Mouse (Mus musculus) liver, postnatal 0 days (tissue): ENCODE results near the gene Ppp4r3a. TPM values are rescaled to one million over a fixed set of nuclear protein-coding genes. Genes with fewer than 3 reads are reported as not detected.
"Not testable (repeated sequence)": the region's sequence is repeated elsewhere in the genome, so short reads cannot be mapped to it uniquely, and the experiment has no call there.

Experiments used
- ATAC-seq: fragments of 200-750 bp; cut with Nextera tagmentation; 2 replicates; pipeline ENCODE4 v1.8.0; 2017; ENCODE audit warnings: mild to moderate bottlenecking, moderate library complexity
- DNase-seq: peaks from one replicate; pipeline ENCODE4 v3.0.0-alpha.2; 2016
- H3K27ac ChIP-seq: fragments of 300-500 bp; sonication (generic); 2 replicates; pipeline ENCODE4 v1.5.1; 2014; ENCODE audit warnings: antibody characterized with exemption, moderate library complexity, mild to moderate bottlenecking, low read depth
- H3K27me3 ChIP-seq: fragments of 300-500 bp; sonication (generic); 2 replicates; pipeline ENCODE4 v1.6.1; 2014; ENCODE audit warnings: low read length, control low read depth, mixed read lengths; ENCODE audit not compliant: insufficient read depth
- H3K36me3 ChIP-seq: fragments of 300-500 bp; sonication (generic); replicated peaks from 2 replicates; pipeline ENCODE4 v1.6.1; 2014; ENCODE audit warnings: mild to moderate bottlenecking, control low read depth, low read length, moderate library complexity, mixed read lengths; ENCODE audit not compliant: insufficient read depth
- H3K4me1 ChIP-seq: fragments of 300-500 bp; sonication (generic); 2 replicates; pipeline ENCODE4 v1.6.1; 2014; ENCODE audit warnings: antibody characterized with exemption, mild to moderate bottlenecking, control low read depth; ENCODE audit not compliant: insufficient read depth
- H3K4me2 ChIP-seq: fragments of 300-500 bp; sonication (generic); 2 replicates; pipeline ENCODE4 v1.6.1; 2014; ENCODE audit warnings: low read depth, mild to moderate bottlenecking, low read length, moderate library complexity, mixed read lengths
- H3K4me3 ChIP-seq: fragments of 300-500 bp; sonication (generic); 2 replicates; pipeline ENCODE4 v1.5.1; 2014; ENCODE audit warnings: low read depth, low read length
- H3K9ac ChIP-seq: fragments of 300-500 bp; sonication (generic); replicated peaks from 2 replicates; pipeline ENCODE4 v1.6.1; 2014; ENCODE audit warnings: mild to moderate bottlenecking, moderate library complexity
- H3K9me3 ChIP-seq: fragments of 300-500 bp; sonication (generic); 2 replicates; pipeline ENCODE4 v1.6.1; 2016; ENCODE audit warnings: mild to moderate bottlenecking, control low read depth, low read length, mixed read lengths
- CTCF ChIP-seq: sonication (generic); IDR thresholded peaks from 2 replicates; pipeline ENCODE4 v1.5.1; 2016; ENCODE audit warnings: antibody characterized with exemption, low read depth
- EP300 ChIP-seq: IDR thresholded peaks from 2 replicates; pipeline ENCODE4 v1.6.1; 2016; ENCODE audit warnings: antibody characterized with exemption, low read depth, mild to moderate bottlenecking
- WGBS: fragments of 180-500 bp; shearing (Covaris S2); extraction: QIAGEN DNeasy Blood & Tissue Kit; methylation state at CpG from one replicate; pipeline ENCODE4 v1.1.7; 2014; ENCODE audit not compliant: insufficient replicate concordance; 5-methylcytosine and 5-hydroxymethylcytosine counted together
- polyA plus RNA-seq: library from polyadenylated mRNA; unstranded; fragments of >200 nt; fragmentation: Nextera tagmentation; extraction: Ambion mirVana; gene quantifications from 2 replicates; pipeline ENCODE4 v1.2.1, GENCODE M21; 2015

Gene Ppp4r3a
- polyA plus RNA-seq = 14.1 and 15.2 TPM in 2 replicates

DNA sequence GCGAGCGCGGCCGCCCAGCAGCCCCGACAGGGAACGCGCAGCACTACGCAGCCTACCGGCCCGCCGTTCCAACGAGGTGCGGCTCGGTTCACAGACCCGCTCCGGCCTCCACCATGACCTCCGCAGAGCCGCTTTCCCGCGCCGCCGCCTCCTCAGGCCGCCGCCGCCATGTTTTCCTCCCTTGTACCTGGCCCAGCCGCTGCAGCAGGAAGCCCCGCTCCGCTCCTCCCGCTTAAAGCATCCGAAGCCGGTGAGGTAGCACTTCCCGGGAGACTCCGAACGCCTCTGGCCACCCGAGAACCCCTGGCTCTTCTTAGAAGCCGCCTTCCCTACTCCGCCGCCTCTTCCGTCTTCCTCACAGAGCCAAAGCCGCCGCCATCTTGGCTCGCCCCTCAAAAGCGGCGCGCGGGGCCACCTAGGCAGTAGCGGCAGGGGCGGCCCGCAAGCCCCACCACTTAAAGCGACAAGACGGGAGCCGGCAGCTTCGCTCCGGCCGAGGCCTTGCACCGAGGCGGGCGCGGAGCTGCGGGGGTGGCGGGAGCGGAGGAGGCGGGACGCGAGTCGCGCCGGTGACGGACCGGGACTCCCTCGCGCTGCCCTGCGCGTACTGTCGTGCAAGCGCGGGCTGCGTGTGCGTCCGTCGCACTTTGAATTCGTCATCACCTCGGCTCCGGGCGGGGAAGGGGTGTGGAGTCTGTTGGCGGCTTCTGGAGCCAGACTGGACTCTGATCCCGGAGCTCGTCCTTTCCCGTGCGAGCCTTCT is at the start of gene Ppp4r3a:
Ppp4r3a (minus strand) TSS at position 627 of the 763 bp plus-strand sequence.
- peak within 1 kb of the TSS; percentile 82 for H3K4me2 ChIP-seq
- peak within 1 kb of the TSS; percentile 98 for H3K9ac ChIP-seq
- TF ChIP-seq EP300 (no peak), CTCF (no peak)
- peaks cover 9% of the 10 kb centered on the region for H3K36me3 ChIP-seq
- no peaks in the 10 kb centered on the region for H3K9me3 ChIP-seq
- H3K4me3 ChIP-seq = peak within 1 kb of the TSS; percentile 100
- no peaks in the 10 kb centered on the region for H3K27me3 ChIP-seq
- ATAC-seq = peak; percentile 91
- peaks cover 28% of the 10 kb centered on the region for H3K4me1 ChIP-seq
- WGBS = 1% methylated on average over 74 of the region's 90 CpGs
- H3K27ac ChIP-seq = peak within 1 kb of the TSS; percentile 99
- DNase-seq = peak; percentile 98

DNA sequence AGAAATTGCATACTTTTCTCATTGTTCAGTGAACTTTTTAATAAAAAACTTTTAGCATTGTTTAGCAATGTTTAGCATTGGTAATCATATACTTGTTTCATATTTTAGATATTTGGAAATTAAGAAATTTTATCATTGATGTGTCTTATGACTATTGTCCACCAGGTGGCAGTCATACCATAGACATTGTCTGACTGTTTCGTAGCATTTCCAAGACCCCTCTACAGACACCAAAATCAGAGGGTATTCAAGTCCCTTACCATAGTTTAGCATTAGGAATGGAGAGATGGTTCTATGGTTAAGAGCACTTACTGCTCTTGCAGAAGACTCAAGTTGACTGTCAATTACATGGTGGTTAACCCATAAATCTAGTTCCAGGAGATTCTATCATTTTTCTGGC is 39.5 kb upstream of the Ppp4r3a start:
- TF ChIP-seq CTCF = peak; percentile 66
- no peak for TF ChIP-seq EP300
- no peaks in the 10 kb centered on the region for H3K27me3 ChIP-seq
- H3K9ac ChIP-seq = no peak overlapping the region
- H3K4me1 ChIP-seq = no peaks in the 10 kb centered on the region
- no peak overlapping the region for H3K27ac ChIP-seq
- WGBS = 18% methylated on average over 1 of the region's 1 CpGs
- H3K4me2 ChIP-seq = no peak overlapping the region
- DNase-seq (no peak), ATAC-seq (no peak)
- H3K4me3 ChIP-seq = no peak overlapping the region
- no peaks in the 10 kb centered on the region for H3K36me3 ChIP-seq
- H3K9me3 ChIP-seq = no peaks in the 10 kb centered on the region

DNA sequence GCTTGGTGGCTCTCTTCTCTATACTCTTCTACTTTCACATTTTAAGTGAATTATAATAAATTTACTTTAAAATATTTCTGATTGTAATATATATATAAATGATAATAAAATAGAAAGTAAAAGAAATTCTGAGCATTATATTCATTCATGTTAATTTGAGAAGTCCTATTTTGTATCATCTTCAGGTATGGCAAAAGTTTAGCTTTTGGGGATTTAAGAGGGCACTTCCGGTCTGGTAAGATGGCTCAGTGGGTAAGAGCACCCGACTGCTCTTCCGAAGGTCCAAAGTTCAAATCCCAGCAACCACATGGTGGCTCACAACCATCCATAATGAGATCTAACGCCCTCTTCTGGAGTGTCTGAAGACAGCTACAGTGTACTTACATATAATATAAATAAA is 38.6 kb upstream of the Ppp4r3a start:
- not testable (repeated sequence) for DNase-seq, H3K4me1 ChIP-seq, H3K9ac ChIP-seq, ATAC-seq, H3K4me3 ChIP-seq, H3K36me3 ChIP-seq, H3K27ac ChIP-seq, H3K27me3 ChIP-seq, H3K4me2 ChIP-seq, H3K9me3 ChIP-seq
- WGBS = 60% methylated on average over 4 of the region's 4 CpGs

DNA sequence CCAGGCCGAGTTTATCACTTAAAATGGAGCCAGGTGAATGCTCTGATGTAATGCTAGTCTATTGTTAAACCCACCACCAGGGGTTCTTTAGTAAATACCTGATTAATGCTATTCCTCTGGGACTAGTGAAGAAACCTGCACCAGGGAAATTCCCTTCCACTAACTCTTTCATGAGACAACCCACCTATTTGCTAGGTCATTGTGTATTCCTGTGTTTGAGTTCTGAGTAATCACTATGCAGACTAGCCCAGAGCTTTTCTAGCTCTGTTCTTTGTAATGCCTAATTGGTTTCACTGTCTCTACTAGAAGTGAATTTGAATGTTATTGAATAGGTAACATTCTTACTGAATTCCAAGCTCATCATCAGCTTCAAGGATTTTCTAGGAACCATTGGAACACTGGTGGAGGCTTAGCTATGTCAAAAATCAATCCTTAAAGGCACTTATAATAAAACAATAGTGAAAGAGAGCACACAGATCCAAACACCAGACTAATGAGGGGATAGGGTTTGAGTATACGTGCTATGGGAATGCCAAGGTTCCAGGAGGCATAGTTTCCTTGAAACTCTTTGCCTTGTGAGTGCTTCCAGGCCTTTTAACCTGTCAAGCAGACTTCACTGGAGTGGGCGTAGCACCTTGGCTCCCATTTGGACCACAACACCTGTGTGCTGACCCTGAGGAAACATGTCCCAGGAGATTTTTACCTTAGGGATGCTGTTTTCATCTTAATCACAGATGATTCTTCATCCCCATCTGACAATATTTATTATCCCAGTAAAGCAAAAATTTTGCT is 26.5 kb upstream of the Ppp4r3a start:
- H3K27me3 ChIP-seq, H3K36me3 ChIP-seq, H3K4me2 ChIP-seq, H3K27ac ChIP-seq, H3K4me3 ChIP-seq, H3K9me3 ChIP-seq, H3K9ac ChIP-seq, ATAC-seq, H3K4me1 ChIP-seq, DNase-seq: not testable (repeated sequence)
- 68% methylated on average over 3 of the region's 3 CpGs for WGBS

DNA sequence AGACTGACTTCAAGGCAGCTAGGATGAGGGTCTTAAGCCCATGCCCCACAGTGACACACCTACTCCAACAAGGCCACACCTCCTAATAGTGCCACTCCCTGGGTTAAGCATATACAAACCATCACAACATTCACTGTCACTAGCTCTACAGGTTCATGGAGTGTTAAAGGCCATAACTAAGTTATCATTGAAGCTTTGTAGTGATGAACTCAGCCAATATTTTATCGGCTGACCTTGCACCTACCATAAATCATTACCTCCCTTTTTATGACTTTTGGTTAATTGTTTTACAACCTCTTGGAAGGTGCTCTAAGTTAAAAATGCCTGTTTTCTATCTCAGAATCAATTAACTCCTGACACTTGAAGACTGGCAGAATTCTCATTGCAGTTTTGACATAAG is 24.2 kb upstream of the Ppp4r3a start:
- WGBS = 88% methylated on average over 1 of the region's 1 CpGs

DNA sequence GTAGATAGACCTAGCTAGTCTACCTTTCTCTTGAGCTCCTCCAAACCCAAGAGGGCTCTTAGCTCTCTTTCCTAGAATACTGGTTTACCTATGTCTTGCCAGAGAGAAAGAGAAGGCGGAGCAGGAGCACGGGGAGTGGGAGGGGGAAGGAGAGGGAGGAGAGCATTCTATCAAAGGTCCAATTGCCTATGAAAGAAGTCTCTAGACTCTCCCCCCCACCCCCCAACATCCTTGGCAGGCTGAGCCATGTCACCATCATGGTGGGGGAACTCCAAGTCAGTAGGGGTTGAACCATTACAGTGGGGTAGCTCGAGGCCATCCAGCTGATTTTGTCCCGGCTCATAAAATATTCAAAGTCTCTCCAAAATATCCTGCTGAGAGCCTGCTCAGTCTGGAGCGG is 22.1 kb upstream of the Ppp4r3a start:
- Histone ChIP-seq H3K9ac (no peak overlapping the region), H3K9me3 (no peaks in the 10 kb centered on the region), H3K4me2 (no peak overlapping the region), H3K4me1 (no peaks in the 10 kb centered on the region), H3K4me3 (no peak overlapping the region), H3K27me3 (no peaks in the 10 kb centered on the region), H3K36me3 (no peaks in the 10 kb centered on the region), H3K27ac (no peak overlapping the region)
- TF ChIP-seq CTCF = no peak
- ATAC-seq = no peak
- 59% methylated on average over 5 of the region's 5 CpGs for WGBS
- no peak for DNase-seq

More for the DNA sequence above, 24.2 kb upstream of the Ppp4r3a start:
- Histone ChIP-seq H3K9me3 (no peaks in the 10 kb centered on the region), H3K4me3 (no peak overlapping the region), H3K4me1 (no peaks in the 10 kb centered on the region), H3K4me2 (no peak overlapping the region), H3K27ac (no peak overlapping the region), H3K27me3 (no peaks in the 10 kb centered on the region), H3K9ac (no peak overlapping the region), H3K36me3 (no peaks in the 10 kb centered on the region)
- no peak for TF ChIP-seq CTCF
- TF ChIP-seq EP300 = no peak
- no peak for ATAC-seq
- no peak for DNase-seq
